Mouse (Mus musculus): ENCODE measurements at regions not wholly inside any gene's neighbourhood (a gene's known extent, or its start where the extent isn't known, plus 50 kb on each side); places are given as distances from the start of the nearest gene placed in this dataset.

GRCm38 (mm10) chr3:21484052-21484451 lies 592.4 kb upstream of the Tbl1xr1 start:
- Histone ChIP-seq H3K27me3 (ENCODE audit: control insufficient read depth, insufficient read depth, low read depth, low read length) (no peaks in the 10 kb centered on the region), H3K9ac (ENCODE audit: low read depth, low read length) (no peak overlapping the region), H3K4me3 (ENCODE audit: low read depth, low read length) (no peak overlapping the region), H3K9me3 (replicated peaks; ENCODE audit: control insufficient read depth, low read length) (no peaks in the 10 kb centered on the region), H3K4me1 (ENCODE audit: control insufficient read depth, low read depth, low read length) (no peaks in the 10 kb centered on the region), H3K36me3 (ENCODE audit: control insufficient read depth, insufficient read depth) (no peaks in the 10 kb centered on the region), H3K4me2 (ENCODE audit: low read depth, low read length) (no peak overlapping the region), H3K27ac (ENCODE audit: low read length) (no peak overlapping the region)
- 42% methylated on average over 2 of the region's 2 CpGs for WGBS (ENCODE audit: insufficient replicate concordance)
- ATAC-seq (ENCODE audit: low read depth): no peak

GRCm38 (mm10) chr3:21485454-21485853 lies 591.0 kb upstream of the Tbl1xr1 start:
- no peaks in the 10 kb centered on the region for H3K9me3 ChIP-seq (replicated peaks; ENCODE audit: control insufficient read depth, low read length)
- no peak overlapping the region for H3K27ac ChIP-seq (ENCODE audit: low read length)
- ATAC-seq (ENCODE audit: low read depth): no peak

GRCm38 (mm10) chr3:21489547-21489946 lies 586.9 kb upstream of the Tbl1xr1 start:
- 70% methylated on average over 1 of the region's 1 CpGs for WGBS (ENCODE audit: insufficient replicate concordance)
- Histone ChIP-seq H3K27me3 (ENCODE audit: control insufficient read depth, insufficient read depth, low read depth, low read length) (no peaks in the 10 kb centered on the region), H3K36me3 (ENCODE audit: control insufficient read depth, insufficient read depth) (no peaks in the 10 kb centered on the region), H3K9ac (ENCODE audit: low read depth, low read length) (no peak overlapping the region), H3K4me2 (ENCODE audit: low read depth, low read length) (no peak overlapping the region), H3K27ac (ENCODE audit: low read length) (no peak overlapping the region), H3K4me3 (ENCODE audit: low read depth, low read length) (no peak overlapping the region), H3K9me3 (replicated peaks; ENCODE audit: control insufficient read depth, low read length) (no peaks in the 10 kb centered on the region), H3K4me1 (ENCODE audit: control insufficient read depth, low read depth, low read length) (no peaks in the 10 kb centered on the region)
- ATAC-seq (ENCODE audit: low read depth): no peak

More at GRCm38 (mm10) chr3:21485454-21485853, 591.0 kb upstream of the Tbl1xr1 start:
- Histone ChIP-seq H3K36me3 (ENCODE audit: control insufficient read depth, insufficient read depth) (no peaks in the 10 kb centered on the region), H3K9ac (ENCODE audit: low read depth, low read length) (no peak overlapping the region), H3K4me3 (ENCODE audit: low read depth, low read length) (no peak overlapping the region), H3K27me3 (ENCODE audit: control insufficient read depth, insufficient read depth, low read depth, low read length) (no peaks in the 10 kb centered on the region), H3K4me1 (ENCODE audit: control insufficient read depth, low read depth, low read length) (no peaks in the 10 kb centered on the region), H3K4me2 (ENCODE audit: low read depth, low read length) (no peak overlapping the region)

- Histone ChIP-seq H3K9me3 (replicated peaks; ENCODE audit: control insufficient read depth, low read length) (no peaks in the 10 kb centered on the region), H3K27me3 (ENCODE audit: control insufficient read depth, insufficient read depth, low read depth, low read length) (no peaks in the 10 kb centered on the region), H3K4me2 (ENCODE audit: low read depth, low read length) (no peak overlapping the region), H3K4me1 (ENCODE audit: control insufficient read depth, low read depth, low read length) (no peaks in the 10 kb centered on the region), H3K4me3 (ENCODE audit: low read depth, low read length) (no peak overlapping the region), H3K9ac (ENCODE audit: low read depth, low read length) (no peak overlapping the region), H3K36me3 (ENCODE audit: control insufficient read depth, insufficient read depth) (no peaks in the 10 kb centered on the region), H3K27ac (ENCODE audit: low read length) (no peak overlapping the region)
- 39% methylated on average over 3 of the region's 3 CpGs for WGBS (ENCODE audit: insufficient replicate concordance)
- no peak for ATAC-seq (ENCODE audit: low read depth)
Observed at GRCm38 (mm10) chr3:21492413-21492812, 584.0 kb upstream of the Tbl1xr1 start.

- Histone ChIP-seq H3K36me3 (ENCODE audit: control insufficient read depth, insufficient read depth) (no peaks in the 10 kb centered on the region), H3K4me3 (ENCODE audit: low read depth, low read length) (no peak overlapping the region), H3K9ac (ENCODE audit: low read depth, low read length) (no peak overlapping the region), H3K4me1 (ENCODE audit: control insufficient read depth, low read depth, low read length) (no peaks in the 10 kb centered on the region), H3K4me2 (ENCODE audit: low read depth, low read length) (no peak overlapping the region), H3K27me3 (ENCODE audit: control insufficient read depth, insufficient read depth, low read depth, low read length) (no peaks in the 10 kb centered on the region), H3K9me3 (replicated peaks; ENCODE audit: control insufficient read depth, low read length) (no peaks in the 10 kb centered on the region), H3K27ac (ENCODE audit: low read length) (no peak overlapping the region)
- WGBS (ENCODE audit: insufficient replicate concordance): 73% methylated on average over 6 of the region's 6 CpGs
- ATAC-seq (ENCODE audit: low read depth): no peak
Observed at GRCm38 (mm10) chr3:21493384-21493783, 583.1 kb upstream of the Tbl1xr1 start.

- no peak for ATAC-seq (ENCODE audit: low read depth)
- no peaks in the 10 kb centered on the region for H3K4me1 ChIP-seq (ENCODE audit: control insufficient read depth, low read depth, low read length)
- 47% methylated on average over 3 of the region's 3 CpGs for WGBS (ENCODE audit: insufficient replicate concordance)
- no peaks in the 10 kb centered on the region for H3K36me3 ChIP-seq (ENCODE audit: control insufficient read depth, insufficient read depth)
- no peak overlapping the region for H3K9ac ChIP-seq (ENCODE audit: low read depth, low read length)
- no peaks in the 10 kb centered on the region for H3K27me3 ChIP-seq (ENCODE audit: control insufficient read depth, insufficient read depth, low read depth, low read length)
- H3K27ac ChIP-seq (ENCODE audit: low read length): no peak overlapping the region
- no peaks in the 10 kb centered on the region for H3K9me3 ChIP-seq (replicated peaks; ENCODE audit: control insufficient read depth, low read length)
- H3K4me3 ChIP-seq (ENCODE audit: low read depth, low read length): no peak overlapping the region
- H3K4me2 ChIP-seq (ENCODE audit: low read depth, low read length): no peak overlapping the region
Observed at GRCm38 (mm10) chr3:21494904-21495303, 581.5 kb upstream of the Tbl1xr1 start.

GRCm38 (mm10) chr3:21495651-21496050 lies 580.8 kb upstream of the Tbl1xr1 start:
- Histone ChIP-seq H3K27me3 (ENCODE audit: control insufficient read depth, insufficient read depth, low read depth, low read length) (no peaks in the 10 kb centered on the region), H3K36me3 (ENCODE audit: control insufficient read depth, insufficient read depth) (no peaks in the 10 kb centered on the region), H3K27ac (ENCODE audit: low read length) (no peak overlapping the region), H3K4me2 (ENCODE audit: low read depth, low read length) (no peak overlapping the region), H3K4me3 (ENCODE audit: low read depth, low read length) (no peak overlapping the region), H3K9ac (ENCODE audit: low read depth, low read length) (no peak overlapping the region), H3K9me3 (replicated peaks; ENCODE audit: control insufficient read depth, low read length) (no peaks in the 10 kb centered on the region), H3K4me1 (ENCODE audit: control insufficient read depth, low read depth, low read length) (no peaks in the 10 kb centered on the region)
- no peak for ATAC-seq (ENCODE audit: low read depth)
- 50% methylated on average over 5 of the region's 5 CpGs for WGBS (ENCODE audit: insufficient replicate concordance)

GRCm38 (mm10) chr3:21496166-21496565 lies 580.3 kb upstream of the Tbl1xr1 start:
- Histone ChIP-seq H3K4me3 (ENCODE audit: low read depth, low read length) (no peak overlapping the region), H3K4me1 (ENCODE audit: control insufficient read depth, low read depth, low read length) (no peaks in the 10 kb centered on the region), H3K4me2 (ENCODE audit: low read depth, low read length) (no peak overlapping the region), H3K27ac (ENCODE audit: low read length) (no peak overlapping the region), H3K9me3 (replicated peaks; ENCODE audit: control insufficient read depth, low read length) (no peaks in the 10 kb centered on the region), H3K9ac (ENCODE audit: low read depth, low read length) (no peak overlapping the region), H3K36me3 (ENCODE audit: control insufficient read depth, insufficient read depth) (no peaks in the 10 kb centered on the region), H3K27me3 (ENCODE audit: control insufficient read depth, insufficient read depth, low read depth, low read length) (no peaks in the 10 kb centered on the region)
- ATAC-seq (ENCODE audit: low read depth): no peak
- WGBS (ENCODE audit: insufficient replicate concordance): 54% methylated on average over 2 of the region's 2 CpGs

GRCm38 (mm10) chr3:21497011-21497410 lies 579.4 kb upstream of the Tbl1xr1 start:
- H3K4me2 ChIP-seq (ENCODE audit: low read depth, low read length): no peak overlapping the region
- ATAC-seq (ENCODE audit: low read depth): no peak
- WGBS (ENCODE audit: insufficient replicate concordance): 48% methylated on average over 1 of the region's 1 CpGs
- H3K36me3 ChIP-seq (ENCODE audit: control insufficient read depth, insufficient read depth): no peaks in the 10 kb centered on the region
- H3K9me3 ChIP-seq (replicated peaks; ENCODE audit: control insufficient read depth, low read length): no peaks in the 10 kb centered on the region
- H3K4me1 ChIP-seq (ENCODE audit: control insufficient read depth, low read depth, low read length): no peaks in the 10 kb centered on the region
- H3K27me3 ChIP-seq (ENCODE audit: control insufficient read depth, insufficient read depth, low read depth, low read length): no peaks in the 10 kb centered on the region
- no peak overlapping the region for H3K27ac ChIP-seq (ENCODE audit: low read length)
- H3K9ac ChIP-seq (ENCODE audit: low read depth, low read length): no peak overlapping the region
- no peak overlapping the region for H3K4me3 ChIP-seq (ENCODE audit: low read depth, low read length)

GRCm38 (mm10) chr3:21507655-21508054 lies 568.8 kb upstream of the Tbl1xr1 start:
- ATAC-seq (ENCODE audit: low read depth): no peak
- WGBS (ENCODE audit: insufficient replicate concordance): 76% methylated on average over 2 of the region's 2 CpGs
- Histone ChIP-seq H3K36me3 (ENCODE audit: control insufficient read depth, insufficient read depth) (no peaks in the 10 kb centered on the region), H3K27me3 (ENCODE audit: control insufficient read depth, insufficient read depth, low read depth, low read length) (no peaks in the 10 kb centered on the region), H3K9me3 (replicated peaks; ENCODE audit: control insufficient read depth, low read length) (no peaks in the 10 kb centered on the region; the same call in 1 of the 2 replicates), H3K4me2 (ENCODE audit: low read depth, low read length) (no peak overlapping the region), H3K4me1 (ENCODE audit: control insufficient read depth, low read depth, low read length) (no peaks in the 10 kb centered on the region), H3K27ac (ENCODE audit: low read length) (no peak overlapping the region), H3K4me3 (ENCODE audit: low read depth, low read length) (no peak overlapping the region), H3K9ac (ENCODE audit: low read depth, low read length) (no peak overlapping the region)

All from liver, embryonic 16.5 days (tissue).